Mouse (Mus musculus): ENCODE measurements around the gene Ndufa4l2.

The Ndufa4l2 gene

GRCm38 (mm10) chr10:127526048-127526447 is 11.3 kb downstream of the Ndufa4l2 start:
- peak; percentile 10 for DNase-seq (ENCODE audit: low spot score)

GRCm38 (mm10) chr10:127526681-127527080 is 11.9 kb downstream of the Ndufa4l2 start:
- peak; percentile 77 for DNase-seq (ENCODE audit: low spot score)

GRCm38 (mm10) chr10:127527481-127527880 is 12.7 kb downstream of the Ndufa4l2 start:
- DNase-seq (ENCODE audit: low spot score) = peak; percentile 42

GRCm38 (mm10) chr10:127530945-127531344 is 16.2 kb downstream of the Ndufa4l2 start:
- DNase-seq (ENCODE audit: low spot score) = peak; percentile 23

- DNase-seq (ENCODE audit: low spot score) = peak; percentile 11
These were observed 16.8 kb downstream of the Ndufa4l2 start for GRCm38 (mm10) chr10:127531548-127531947.

GRCm38 (mm10) chr10:127534036-127534928 is 19.5 kb downstream of the Ndufa4l2 start, which contains the start of gene Nxph4:
TSS of gene Nxph4 (minus strand) at chr10:127534559.
- DNase-seq (ENCODE audit: low spot score) = peak; percentile 24

- DNase-seq (ENCODE audit: low spot score) = peak; percentile 39
These were observed 20.2 kb downstream of the Ndufa4l2 start for GRCm38 (mm10) chr10:127534929-127535384.

- peak; percentile 74 for DNase-seq (ENCODE audit: low spot score)
These were observed 22.0 kb downstream of the Ndufa4l2 start for GRCm38 (mm10) chr10:127536586-127537314.

- DNase-seq (ENCODE audit: low spot score) = peak; percentile 88
These were observed 23.3 kb downstream of the Ndufa4l2 start for GRCm38 (mm10) chr10:127537854-127538583.

- DNase-seq (ENCODE audit: low spot score) = no peak
These were observed 26.7 kb downstream of the Ndufa4l2 start for GRCm38 (mm10) chr10:127541510-127541909.

GRCm38 (mm10) chr10:127542084-127542483 is 27.3 kb downstream of the Ndufa4l2 start:
- DNase-seq (ENCODE audit: low spot score) = no peak

- no peak for DNase-seq (ENCODE audit: low spot score)
These were observed 28.0 kb downstream of the Ndufa4l2 start for GRCm38 (mm10) chr10:127542720-127543119.

- DNase-seq (ENCODE audit: low spot score) = no peak
These were observed 29.1 kb downstream of the Ndufa4l2 start for GRCm38 (mm10) chr10:127543916-127544315.

- DNase-seq (ENCODE audit: low spot score) = no peak
These were observed 29.6 kb downstream of the Ndufa4l2 start for GRCm38 (mm10) chr10:127544375-127544774.

- no peak for DNase-seq (ENCODE audit: low spot score)
These were observed 31.7 kb downstream of the Ndufa4l2 start for GRCm38 (mm10) chr10:127546505-127546904.

- DNase-seq (ENCODE audit: low spot score) = no peak
These were observed 33.5 kb downstream of the Ndufa4l2 start for GRCm38 (mm10) chr10:127548236-127548635.

GRCm38 (mm10) chr10:127549892-127550291 is 35.1 kb downstream of the Ndufa4l2 start:
- DNase-seq (ENCODE audit: low spot score) = no peak

- peak; percentile 71 for DNase-seq (ENCODE audit: low spot score)
These were observed 40.9 kb downstream of the Ndufa4l2 start for GRCm38 (mm10) chr10:127555703-127556102.

GRCm38 (mm10) chr10:127557397-127557796 is 42.6 kb downstream of the Ndufa4l2 start:
- peak; percentile 34 for DNase-seq (ENCODE audit: low spot score)

GRCm38 (mm10) chr10:127561145-127561544 is 46.4 kb downstream of the Ndufa4l2 start:
- DNase-seq (ENCODE audit: low spot score) = no peak

- no peak for DNase-seq (ENCODE audit: low spot score)
These were observed 49.1 kb downstream of the Ndufa4l2 start for GRCm38 (mm10) chr10:127563840-127564239.

GRCm38 (mm10) chr10:127564301-127564700 is 49.5 kb downstream of the Ndufa4l2 start:
- peak; percentile 21 for DNase-seq (ENCODE audit: low spot score)
